Mouse (Mus musculus): Measurements from ENCODE around the gene Prpf18. TPM values are rescaled to one million over a fixed set of nuclear protein-coding genes. Genes with fewer than 3 reads are reported as not detected.

Gene Prpf18
- total RNA-seq (2014; rRNA removed; ENCODE audit: low replicate concordance) (23.8 and 24.3 TPM in 2 replicates), polyA plus RNA-seq (2015; fragmentation: Nextera tagmentation; extraction: Ambion mirVana) (24.5 and 24.6 TPM in 2 replicates)

- DNase-seq (ENCODE audit: low spot score) (peak; percentile 84), ATAC-seq (ENCODE audit: insufficient read depth, low read depth) (peak; percentile 90)
- Histone ChIP-seq H3K4me1 (ENCODE audit: control insufficient read depth, insufficient read depth) (0 out of 2 replicates have a peak, but pooled peaks cover 2% of the 10 kb centered on the region), H3K36me3 (replicated peaks; ENCODE audit: control insufficient read depth, insufficient read depth, low read length) (peaks cover 7% of the 10 kb centered on the region), H3K4me2 (ENCODE audit: low read depth, low read length) (peak within 1 kb of the TSS; percentile 79), H3K27me3 (ENCODE audit: control insufficient read depth, insufficient read depth, low read length) (no peaks in the 10 kb centered on the region), H3K9ac (replicated peaks; ENCODE audit: low read depth, low read length) (peak within 1 kb of the TSS; percentile 91), H3K4me3 (ENCODE audit: low read depth, low read length) (peak within 1 kb of the TSS; percentile 93), H3K27ac (ENCODE audit: low read depth) (peak within 1 kb of the TSS; percentile 85), H3K9me3 (replicated peaks; ENCODE audit: control insufficient read depth, low read length) (no peaks in the 10 kb centered on the region)
- 1% methylated on average over 40 of the region's 40 CpGs for WGBS
- TF ChIP-seq CTCF (IDR thresholded peaks at IDR 0.05; ENCODE audit: low read depth) (peak; percentile 79), EP300 (IDR thresholded peaks at IDR 0.05; ENCODE audit: low read depth) (no peak; the same call in 1 of the 2 replicates)
Observed at GRCm38 (mm10) chr2:4651500-4652285, at the start of gene Prpf18. TSS of gene Prpf18 (minus strand) at chr2:4652113.

- H3K27ac ChIP-seq (ENCODE audit: low read depth), result no peak overlapping the region
- H3K27me3 ChIP-seq (ENCODE audit: control insufficient read depth, insufficient read depth, low read length), result no peaks in the 10 kb centered on the region
- no peak for DNase-seq (ENCODE audit: low spot score)
- TF ChIP-seq EP300 (IDR thresholded peaks at IDR 0.05; ENCODE audit: low read depth) (no peak), CTCF (IDR thresholded peaks at IDR 0.05; ENCODE audit: low read depth) (no peak)
- ATAC-seq (ENCODE audit: insufficient read depth, low read depth), result no peak
- WGBS, result 73% methylated on average over 3 of the region's 3 CpGs
- no peaks in the 10 kb centered on the region for H3K9me3 ChIP-seq (replicated peaks; ENCODE audit: control insufficient read depth, low read length)
- no peaks in the 10 kb centered on the region for H3K4me1 ChIP-seq (ENCODE audit: control insufficient read depth, insufficient read depth)
- H3K36me3 ChIP-seq (replicated peaks; ENCODE audit: control insufficient read depth, insufficient read depth, low read length), result no peaks in the 10 kb centered on the region
- no peak overlapping the region for H3K9ac ChIP-seq (replicated peaks; ENCODE audit: low read depth, low read length)
- no peak overlapping the region for H3K4me3 ChIP-seq (ENCODE audit: low read depth, low read length)
- no peak overlapping the region for H3K4me2 ChIP-seq (ENCODE audit: low read depth, low read length)
Observed at GRCm38 (mm10) chr2:4679886-4680285, 28.0 kb upstream of the Prpf18 start.

- no peaks in the 10 kb centered on the region for H3K36me3 ChIP-seq (replicated peaks; ENCODE audit: control insufficient read depth, insufficient read depth, low read length)
- no peak overlapping the region for H3K9ac ChIP-seq (replicated peaks; ENCODE audit: low read depth, low read length)
- TF ChIP-seq CTCF (IDR thresholded peaks at IDR 0.05; ENCODE audit: low read depth) (no peak), EP300 (IDR thresholded peaks at IDR 0.05; ENCODE audit: low read depth) (no peak)
- DNase-seq (ENCODE audit: low spot score) (no peak), ATAC-seq (ENCODE audit: insufficient read depth, low read depth) (no peak)
- H3K27ac ChIP-seq (ENCODE audit: low read depth), result no peak overlapping the region
- H3K9me3 ChIP-seq (replicated peaks; ENCODE audit: control insufficient read depth, low read length), result no peaks in the 10 kb centered on the region
- no peaks in the 10 kb centered on the region for H3K27me3 ChIP-seq (ENCODE audit: control insufficient read depth, insufficient read depth, low read length)
- no peak overlapping the region for H3K4me2 ChIP-seq (ENCODE audit: low read depth, low read length)
- no peak overlapping the region for H3K4me3 ChIP-seq (ENCODE audit: low read depth, low read length)
- H3K4me1 ChIP-seq (ENCODE audit: control insufficient read depth, insufficient read depth), result no peaks in the 10 kb centered on the region
- 77% methylated on average over 8 of the region's 8 CpGs for WGBS
Observed at GRCm38 (mm10) chr2:4671636-4672035, 19.7 kb upstream of the Prpf18 start.

- no peaks in the 10 kb centered on the region for H3K4me1 ChIP-seq (ENCODE audit: control insufficient read depth, insufficient read depth)
- H3K27me3 ChIP-seq (ENCODE audit: control insufficient read depth, insufficient read depth, low read length), result no peaks in the 10 kb centered on the region
- no peak overlapping the region for H3K27ac ChIP-seq (ENCODE audit: low read depth)
- no peak overlapping the region for H3K4me2 ChIP-seq (ENCODE audit: low read depth, low read length)
- no peak for DNase-seq (ENCODE audit: low spot score)
- ATAC-seq (ENCODE audit: insufficient read depth, low read depth), result no peak
- H3K9me3 ChIP-seq (replicated peaks; ENCODE audit: control insufficient read depth, low read length), result no peaks in the 10 kb centered on the region
- H3K4me3 ChIP-seq (ENCODE audit: low read depth, low read length), result no peak overlapping the region
- H3K9ac ChIP-seq (replicated peaks; ENCODE audit: low read depth, low read length), result no peak overlapping the region
- H3K36me3 ChIP-seq (replicated peaks; ENCODE audit: control insufficient read depth, insufficient read depth, low read length), result no peaks in the 10 kb centered on the region
- TF ChIP-seq CTCF (IDR thresholded peaks at IDR 0.05; ENCODE audit: low read depth) (no peak), EP300 (IDR thresholded peaks at IDR 0.05; ENCODE audit: low read depth) (no peak)
- WGBS, result 89% methylated on average over 8 of the region's 8 CpGs
Observed at GRCm38 (mm10) chr2:4669701-4670100, 17.8 kb upstream of the Prpf18 start.

GRCm38 (mm10) chr2:4668626-4669025 lies 16.7 kb upstream of the Prpf18 start:
- no peak for DNase-seq (ENCODE audit: low spot score)
- H3K9me3 ChIP-seq (replicated peaks; ENCODE audit: control insufficient read depth, low read length), result no peaks in the 10 kb centered on the region
- no peak overlapping the region for H3K9ac ChIP-seq (replicated peaks; ENCODE audit: low read depth, low read length)
- no peak overlapping the region for H3K4me2 ChIP-seq (ENCODE audit: low read depth, low read length)
- no peak for TF ChIP-seq CTCF (IDR thresholded peaks at IDR 0.05; ENCODE audit: low read depth)
- no peak for TF ChIP-seq EP300 (IDR thresholded peaks at IDR 0.05; ENCODE audit: low read depth)
- H3K4me3 ChIP-seq (ENCODE audit: low read depth, low read length), result no peak overlapping the region
- H3K27me3 ChIP-seq (ENCODE audit: control insufficient read depth, insufficient read depth, low read length), result no peaks in the 10 kb centered on the region
- H3K27ac ChIP-seq (ENCODE audit: low read depth), result no peak overlapping the region
- H3K4me1 ChIP-seq (ENCODE audit: control insufficient read depth, insufficient read depth), result no peaks in the 10 kb centered on the region
- 66% methylated on average over 2 of the region's 2 CpGs for WGBS
- no peak for ATAC-seq (ENCODE audit: insufficient read depth, low read depth)
- H3K36me3 ChIP-seq (replicated peaks; ENCODE audit: control insufficient read depth, insufficient read depth, low read length), result no peaks in the 10 kb centered on the region

Data from heart, postnatal 0 days (tissue).